Mouse (Mus musculus) erythroblast, adult 5-6 weeks (primary cell): ENCODE measurements around the gene Usp13. TPM values are rescaled to one million over a fixed set of nuclear protein-coding genes. Genes with fewer than 3 reads are reported as not detected.

Source experiments
- ATAC-seq: replicated peaks from 2 replicates; pipeline ENCODE4 v1.8.0; 2016; ENCODE audit warnings: moderate number of reproducible peaks, mild to moderate bottlenecking, moderate TSS enrichment, inconsistent platforms; ENCODE audit not compliant: poor library complexity, low FRiP score, severe bottlenecking
- total RNA-seq, 2 experiments: library from RNA; stranded (forward) in 1 of 2; stranded (reverse) in 1 of 2; fragments of 150-400 nt in 1 of 2; fragments of 200-764, 138-1000 nt in 1 of 2; gene quantifications; 2 replicates each; pipeline versions ENCODE4 v1.2.3 to v1.2.4; 2015 to 2017; ENCODE audit warnings: low replicate concordance in 2 of 2

Gene Usp13
- total RNA-seq, 2 experiments from 2014 or later, result not detected

DNA sequence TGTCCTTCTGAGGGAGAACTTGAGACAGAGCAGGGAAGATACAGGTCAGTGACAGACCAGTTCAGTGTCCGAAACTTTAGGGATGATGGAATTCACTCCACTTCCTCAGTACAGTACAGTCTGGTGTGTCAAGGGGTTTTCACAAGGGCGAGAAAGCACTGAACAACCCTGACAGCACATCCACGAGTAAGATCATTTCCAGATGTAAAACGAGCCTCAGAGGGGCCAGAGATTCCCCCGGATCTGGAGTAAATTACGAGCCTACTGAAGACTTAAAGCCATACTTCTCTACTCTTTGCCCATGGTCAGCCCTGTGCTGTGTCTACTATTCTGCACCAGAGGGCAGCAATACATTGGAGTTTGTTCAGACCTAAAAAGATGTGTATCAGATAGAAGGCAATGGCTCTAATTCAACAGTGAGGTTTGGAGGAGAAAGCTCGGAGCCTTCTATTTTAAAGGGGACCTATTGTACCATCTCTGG, 92.8 kb downstream of the Usp13 start:
- ATAC-seq, result no peak

DNA sequence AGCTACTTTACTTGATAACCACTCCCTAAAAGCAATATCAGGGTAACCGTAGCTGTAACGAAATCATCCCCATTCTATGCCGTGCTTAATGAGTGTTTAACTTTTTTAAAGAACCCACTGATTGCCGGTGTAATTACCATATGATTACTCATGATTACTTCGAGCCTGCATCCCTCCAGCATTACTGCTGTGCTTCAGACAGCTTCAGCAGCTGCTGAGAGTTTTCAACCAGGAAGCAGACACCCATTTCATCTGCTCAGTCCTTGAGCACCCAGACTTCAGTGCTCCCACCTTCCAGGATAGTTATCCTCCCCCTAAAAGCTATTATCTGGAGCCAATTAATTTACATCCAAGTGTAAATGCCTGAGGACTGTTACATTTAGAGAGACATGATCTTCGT, 106.8 kb downstream of the Usp13 start:
- no peak for ATAC-seq

DNA sequence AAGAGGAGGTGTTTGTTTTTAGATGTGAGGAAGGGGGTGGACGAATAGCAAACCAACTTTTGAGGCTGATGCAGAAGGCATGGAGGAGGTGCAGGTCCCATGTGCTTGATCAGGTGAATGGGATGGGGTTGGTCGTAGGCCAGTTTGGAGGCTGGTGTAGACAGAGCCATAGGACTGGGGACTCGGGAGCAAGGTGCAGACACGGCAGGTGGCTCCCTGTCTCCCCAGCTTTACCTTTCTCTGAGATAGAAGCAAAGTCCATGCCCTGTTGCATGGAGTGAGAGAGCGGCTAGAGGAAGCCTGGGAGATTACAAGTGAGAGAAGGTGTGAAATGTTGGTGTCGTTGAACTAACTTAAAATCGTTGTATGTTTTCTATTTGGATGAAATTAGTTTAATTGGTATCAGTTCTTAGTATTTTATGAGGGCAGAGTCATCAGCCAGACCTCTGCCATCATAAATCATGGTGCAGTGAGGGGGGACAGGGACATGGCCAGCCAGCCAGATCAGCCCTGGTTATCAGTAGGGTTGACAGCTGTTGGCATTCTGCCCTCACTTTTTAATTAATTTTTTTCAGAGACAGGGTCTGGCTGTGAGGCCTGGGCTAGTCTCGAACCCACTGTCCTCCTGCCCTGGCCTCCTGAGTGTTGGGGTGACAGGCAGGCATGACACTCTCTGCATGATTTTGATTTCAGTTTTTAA, 122.6 kb downstream of the Usp13 start:
- ATAC-seq, result no peak

DNA sequence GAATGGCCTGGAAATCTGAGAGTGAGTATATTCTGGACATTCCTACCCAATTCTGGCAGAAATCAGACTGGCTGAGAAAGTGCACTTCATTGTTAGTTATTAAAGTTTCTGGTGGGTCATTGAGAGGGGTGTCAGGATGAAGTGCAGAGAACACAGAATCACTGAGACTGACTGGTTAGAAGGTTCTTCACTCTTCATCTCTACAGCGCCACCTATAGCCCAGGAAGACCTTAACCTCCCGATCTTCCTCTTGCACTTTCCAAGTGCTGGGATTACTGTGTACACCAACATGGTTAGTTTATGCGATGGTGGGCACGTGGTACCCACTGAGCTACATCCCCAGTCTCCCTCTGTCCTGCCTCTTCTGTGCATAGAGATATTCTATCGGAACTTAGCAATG, 130.1 kb downstream of the Usp13 start:
- ATAC-seq, result no peak

DNA sequence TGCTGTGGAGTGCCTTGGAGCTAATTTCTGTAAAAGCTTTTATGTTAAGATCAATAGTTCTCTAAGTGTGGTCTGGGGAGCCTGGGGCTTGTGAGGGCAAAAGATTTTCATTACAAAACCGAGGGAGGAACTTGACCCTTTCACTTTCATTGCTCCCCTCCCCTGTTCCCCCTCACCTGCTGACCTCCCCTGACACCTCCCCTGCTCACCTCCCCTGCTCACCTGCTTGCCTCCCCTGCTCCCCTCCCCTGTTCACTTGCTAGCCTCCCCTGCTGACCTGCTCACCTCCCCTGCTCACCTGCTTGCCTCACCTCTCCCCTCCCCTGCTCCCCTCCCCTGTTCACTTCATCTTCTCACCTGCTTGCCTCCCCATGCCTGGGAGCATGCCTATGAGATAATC, 134.0 kb downstream of the Usp13 start:
- no peak for ATAC-seq

DNA sequence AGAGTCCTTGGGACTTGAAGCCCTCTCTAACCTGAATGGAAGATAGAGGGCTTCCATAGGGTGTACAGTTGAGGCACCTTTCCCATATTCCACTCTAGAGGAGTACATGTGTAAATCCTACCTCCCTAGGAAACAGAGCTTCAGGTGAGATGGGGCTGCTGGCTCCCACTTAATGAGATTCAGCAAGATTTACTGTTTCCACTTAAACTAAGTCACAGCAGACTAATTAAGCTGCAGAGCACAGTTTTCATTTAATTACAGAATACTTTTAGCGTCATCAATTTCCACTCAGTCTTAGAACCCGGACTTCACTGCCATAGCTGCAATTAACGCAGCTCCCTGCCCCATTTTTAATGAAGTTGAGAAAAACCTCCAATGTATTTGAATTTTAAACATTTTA, 144.1 kb downstream of the Usp13 start:
- no peak for ATAC-seq

DNA sequence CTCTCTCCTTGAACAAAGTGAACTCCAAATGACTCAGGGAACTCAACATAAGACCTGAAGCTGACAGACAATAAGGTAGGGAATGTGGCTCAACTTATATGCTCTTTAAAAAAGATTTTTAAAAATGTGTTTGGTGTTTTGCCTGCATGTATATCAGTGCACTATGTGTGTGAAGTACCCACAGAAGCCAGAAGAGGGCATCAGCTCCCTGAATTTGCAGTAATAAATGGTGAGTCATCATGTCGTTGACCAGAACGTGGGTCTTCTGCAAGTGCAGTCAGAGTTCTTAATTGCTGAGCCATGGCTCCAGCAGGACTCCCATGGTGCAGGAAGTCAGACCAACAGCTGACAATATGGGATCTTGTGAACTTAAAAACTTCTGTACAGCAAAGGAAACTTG, 148.2 kb downstream of the Usp13 start:
- ATAC-seq, result no peak

DNA sequence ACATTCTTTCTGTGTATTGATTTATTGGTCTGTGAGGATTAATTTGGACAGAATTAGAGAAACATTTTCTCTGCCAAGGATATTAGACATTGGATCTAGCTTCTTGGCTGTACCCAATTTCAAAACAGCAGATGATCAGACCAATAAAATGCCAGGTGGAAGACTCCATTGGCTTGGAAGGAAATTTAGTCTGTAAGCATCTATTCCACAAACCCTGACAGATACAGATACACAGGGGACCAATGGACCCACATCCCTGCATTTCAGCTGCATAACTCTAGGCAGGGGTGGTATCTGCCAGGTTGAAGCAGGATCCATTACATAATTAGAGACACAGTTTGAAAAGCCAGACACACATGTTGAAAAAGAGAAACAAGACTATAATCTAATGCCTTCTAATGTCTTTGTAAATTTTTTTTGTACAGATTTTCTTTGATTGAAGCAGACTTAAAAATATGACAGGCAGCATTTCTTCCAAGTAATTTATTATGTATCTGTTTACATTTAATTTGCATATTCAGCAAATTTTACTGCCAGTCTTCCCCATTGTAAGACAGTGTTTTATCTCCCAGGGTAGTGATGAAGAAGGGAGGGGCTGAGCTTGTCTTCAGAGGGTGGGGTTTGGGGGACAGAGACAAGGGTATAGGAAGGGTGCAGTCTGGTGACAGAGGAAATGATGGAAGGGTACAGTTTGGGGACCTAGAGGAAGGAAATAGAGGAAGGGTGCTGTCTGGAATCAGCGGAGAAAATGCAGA, 151.5 kb downstream of the Usp13 start:
- ATAC-seq, result no peak

DNA sequence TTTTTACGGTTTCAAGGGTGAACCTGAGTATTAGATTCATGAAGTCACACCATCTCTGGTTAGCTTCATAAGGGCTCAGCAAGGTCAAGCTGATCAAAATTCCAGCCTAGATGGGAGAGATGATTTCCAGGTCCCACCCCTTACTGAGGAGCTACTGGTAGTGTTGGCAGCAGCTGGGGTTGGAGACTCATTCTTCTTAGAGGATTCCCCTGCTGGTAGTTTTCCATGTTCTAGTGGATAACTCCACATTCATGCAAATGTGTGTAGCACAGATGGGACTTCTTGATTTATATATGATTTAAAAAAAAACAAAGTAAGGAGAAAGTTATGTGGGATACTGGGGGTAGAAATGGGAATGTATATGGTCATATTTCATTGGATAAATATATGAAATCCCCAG, 152.9 kb downstream of the Usp13 start:
- no peak for ATAC-seq

DNA sequence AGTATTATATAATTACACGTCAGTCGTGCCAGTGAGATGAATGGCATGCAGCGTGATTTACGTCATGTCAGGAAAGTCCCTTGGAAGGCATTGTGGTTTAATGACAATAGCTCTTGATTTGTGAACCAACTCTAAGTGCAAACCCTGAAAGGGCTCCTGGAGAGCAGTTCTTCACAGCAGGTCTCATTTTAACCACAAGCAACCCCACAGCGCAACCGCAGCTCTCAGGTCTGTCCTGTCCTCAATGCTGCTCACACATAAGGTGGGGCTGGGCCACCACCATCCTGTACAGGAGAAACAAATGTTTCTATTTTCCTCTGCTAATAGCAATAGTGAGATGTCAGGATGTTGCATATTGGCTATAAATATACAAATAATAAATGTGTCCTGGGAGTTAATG, 161.9 kb downstream of the Usp13 start:
- no peak for ATAC-seq

DNA sequence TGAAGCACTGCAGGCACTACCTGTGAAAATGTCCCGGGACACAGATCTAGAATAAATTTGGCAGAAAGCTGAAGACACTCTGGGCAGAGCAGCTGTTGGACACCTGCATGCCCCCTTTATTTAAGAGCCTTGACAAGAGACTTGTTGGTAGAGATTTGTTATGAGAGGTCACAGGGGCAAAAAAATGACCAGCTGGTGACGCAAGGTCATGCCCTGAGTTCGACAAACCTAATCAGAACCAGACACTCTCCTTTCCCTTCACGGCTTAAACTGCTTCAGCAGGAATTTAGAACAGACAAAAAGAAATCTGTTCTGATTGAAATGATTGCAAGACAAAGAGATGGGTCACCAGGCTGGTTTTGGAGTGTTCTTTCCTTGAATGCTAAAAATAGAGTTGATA, 162.6 kb downstream of the Usp13 start:
- ATAC-seq, result no peak

DNA sequence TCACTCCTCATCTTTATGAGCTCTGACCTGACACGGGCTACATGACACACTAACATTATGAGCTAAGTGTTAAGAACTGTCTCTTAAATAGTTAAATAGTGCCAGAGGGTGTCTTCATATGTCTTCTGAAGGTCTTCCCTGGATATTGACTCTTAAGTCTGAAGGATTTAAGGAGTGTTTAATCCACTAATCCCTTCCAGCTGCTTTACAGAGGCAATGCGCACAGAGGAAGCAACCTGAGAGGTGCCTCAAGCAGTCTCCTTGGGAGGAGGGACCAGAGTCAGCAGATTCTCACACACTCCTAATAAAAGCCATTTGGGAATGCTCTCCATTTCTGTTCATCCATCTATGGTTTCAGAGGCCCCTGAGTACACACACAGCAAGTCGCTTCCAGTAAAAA, 167.8 kb downstream of the Usp13 start:
- no peak for ATAC-seq

Other genes starting within 250 kb of the Usp13 start
- gene Gnb4, start 201.0 kb upstream of the Usp13 start, total RNA-seq (2015; ENCODE audit: low replicate concordance), result 4.0 and 4.2 TPM in 2 replicates
- 0.51 and 3.8 TPM in 2 replicates for gene Gnb4, start 201.0 kb upstream of the Usp13 start, total RNA-seq (2017; ENCODE audit: low replicate concordance)
- 24.2 and 49.2 TPM in 2 replicates for gene Actl6a, start 111.2 kb upstream of the Usp13 start, total RNA-seq (2015; ENCODE audit: low replicate concordance)
- gene Actl6a, start 111.2 kb upstream of the Usp13 start, total RNA-seq (2017; ENCODE audit: low replicate concordance), result 21.7 and 22.0 TPM in 2 replicates
- 40.0 and 41.8 TPM in 2 replicates for gene Ndufb5, start 80.6 kb upstream of the Usp13 start, total RNA-seq (2015; ENCODE audit: low replicate concordance)
- 35.4 and 35.8 TPM in 2 replicates for gene Ndufb5, start 80.6 kb upstream of the Usp13 start, total RNA-seq (2017; ENCODE audit: low replicate concordance)
- 3.7 and 22.8 TPM in 2 replicates for gene Mrpl47, start 79.9 kb upstream of the Usp13 start, total RNA-seq (2015; ENCODE audit: low replicate concordance)
- gene Mrpl47, start 79.9 kb upstream of the Usp13 start, total RNA-seq (2017; ENCODE audit: low replicate concordance), result 3.3 and 6.0 TPM in 2 replicates